Mouse (Mus musculus): ENCODE measurements around the gene Ank3.

The Ank3 gene

DNA sequence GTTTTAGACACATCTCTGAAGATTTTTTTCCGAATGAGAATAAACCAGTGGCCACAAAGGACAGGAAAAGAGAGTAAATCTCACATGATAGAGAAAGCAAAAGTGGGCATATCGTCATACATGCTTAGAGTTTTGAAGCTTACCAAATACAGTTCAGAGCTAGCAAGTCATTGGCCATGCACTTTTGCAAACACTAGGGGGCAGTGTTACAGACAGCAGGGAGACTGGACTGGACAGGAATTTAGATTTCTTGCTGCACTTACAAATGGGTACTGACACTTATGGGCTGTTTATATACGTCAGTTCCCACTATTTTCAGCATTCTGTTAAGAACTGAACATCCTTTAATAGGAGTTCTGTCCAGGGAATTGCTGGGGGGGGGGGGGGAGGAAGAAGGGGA, 257.7 kb downstream of the Ank3 start:
- 10% methylated on average over 3 of the region's 3 CpGs for whole genome bisulfite sequencing

- 55% methylated on average over 4 of the region's 4 CpGs for WGBS
These were observed 261.2 kb downstream of the Ank3 start for GRCm38 (mm10) chr10:69659818-69660217.

DNA sequence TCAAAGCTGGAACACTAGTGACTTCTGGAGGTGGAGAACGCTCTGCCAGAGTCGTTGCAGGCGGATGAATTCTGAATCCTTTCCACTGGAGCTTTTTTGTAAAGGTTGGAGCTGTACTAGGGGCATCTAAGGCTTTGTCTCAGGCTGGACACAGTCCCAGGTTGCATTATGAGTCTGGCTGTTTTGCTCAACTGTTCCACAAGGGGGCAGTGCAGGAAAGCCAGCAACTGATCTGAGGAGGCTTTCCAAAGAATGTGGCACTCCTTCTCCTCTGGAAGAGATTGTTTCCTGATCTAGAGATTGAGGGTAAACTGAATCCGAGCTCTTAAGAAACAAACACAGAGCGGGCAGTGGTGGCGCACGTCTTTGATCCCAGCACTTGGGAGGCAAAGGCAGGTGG, 263.8 kb downstream of the Ank3 start:
- 4% methylated on average over 7 of the region's 7 CpGs for WGBS

GRCm38 (mm10) chr10:69667482-69667881, 268.9 kb downstream of the Ank3 start:
- WGBS, result 64% methylated on average over 4 of the region's 4 CpGs

- WGBS, result 62% methylated on average over 1 of the region's 1 CpGs
These were observed 271.9 kb downstream of the Ank3 start for GRCm38 (mm10) chr10:69670496-69670895.

DNA sequence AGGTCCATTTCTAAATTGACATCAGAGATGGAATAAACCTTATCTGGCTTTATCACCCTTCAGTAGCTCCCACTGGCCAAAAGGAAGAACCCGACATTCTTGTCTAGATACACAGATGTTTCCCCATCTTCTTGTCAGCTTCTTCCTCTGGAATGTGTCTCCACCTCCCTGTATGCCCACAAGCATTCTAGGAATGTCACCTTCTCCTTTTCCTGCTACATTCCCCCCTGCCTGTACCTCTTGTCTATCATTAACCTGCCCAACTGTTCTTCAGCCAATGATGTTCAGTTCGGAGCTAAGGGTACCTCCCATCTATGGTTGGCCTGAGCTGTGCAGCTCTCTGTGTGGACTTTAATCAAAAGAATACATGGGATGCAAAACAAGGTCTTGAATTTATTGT, 272.4 kb downstream of the Ank3 start:
- 77% methylated on average over 2 of the region's 2 CpGs for WGBS

DNA sequence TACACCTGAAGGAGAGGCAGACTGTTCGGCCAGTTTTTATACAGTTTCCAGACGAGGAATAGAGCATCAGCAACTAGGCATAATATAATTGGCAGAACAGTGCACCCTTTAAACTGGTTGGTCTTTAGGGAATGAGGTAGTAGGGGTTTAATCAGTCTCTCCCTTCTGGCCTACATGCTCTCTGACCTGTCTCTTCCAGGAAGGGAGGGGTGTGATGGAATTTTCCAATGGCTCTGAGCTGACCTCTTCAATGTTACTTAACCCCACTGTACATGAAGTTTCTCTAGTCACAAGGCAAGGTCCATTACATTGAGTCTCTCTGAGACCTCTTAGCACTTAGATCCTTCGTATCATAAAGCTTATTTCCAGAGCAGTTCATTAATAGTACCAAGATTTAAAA, 272.9 kb downstream of the Ank3 start:
- WGBS, result 88% methylated on average over 3 of the region's 3 CpGs

- WGBS, result 59% methylated on average over 15 of the region's 15 CpGs
These were observed 279.7 kb downstream of the Ank3 start for GRCm38 (mm10) chr10:69678230-69678629.

- 68% methylated on average over 1 of the region's 1 CpGs for WGBS
These were observed 287.8 kb downstream of the Ank3 start for GRCm38 (mm10) chr10:69686336-69686735.

GRCm38 (mm10) chr10:69689096-69689495, 290.5 kb downstream of the Ank3 start:
- 56% methylated on average over 12 of the region's 12 CpGs for WGBS

DNA sequence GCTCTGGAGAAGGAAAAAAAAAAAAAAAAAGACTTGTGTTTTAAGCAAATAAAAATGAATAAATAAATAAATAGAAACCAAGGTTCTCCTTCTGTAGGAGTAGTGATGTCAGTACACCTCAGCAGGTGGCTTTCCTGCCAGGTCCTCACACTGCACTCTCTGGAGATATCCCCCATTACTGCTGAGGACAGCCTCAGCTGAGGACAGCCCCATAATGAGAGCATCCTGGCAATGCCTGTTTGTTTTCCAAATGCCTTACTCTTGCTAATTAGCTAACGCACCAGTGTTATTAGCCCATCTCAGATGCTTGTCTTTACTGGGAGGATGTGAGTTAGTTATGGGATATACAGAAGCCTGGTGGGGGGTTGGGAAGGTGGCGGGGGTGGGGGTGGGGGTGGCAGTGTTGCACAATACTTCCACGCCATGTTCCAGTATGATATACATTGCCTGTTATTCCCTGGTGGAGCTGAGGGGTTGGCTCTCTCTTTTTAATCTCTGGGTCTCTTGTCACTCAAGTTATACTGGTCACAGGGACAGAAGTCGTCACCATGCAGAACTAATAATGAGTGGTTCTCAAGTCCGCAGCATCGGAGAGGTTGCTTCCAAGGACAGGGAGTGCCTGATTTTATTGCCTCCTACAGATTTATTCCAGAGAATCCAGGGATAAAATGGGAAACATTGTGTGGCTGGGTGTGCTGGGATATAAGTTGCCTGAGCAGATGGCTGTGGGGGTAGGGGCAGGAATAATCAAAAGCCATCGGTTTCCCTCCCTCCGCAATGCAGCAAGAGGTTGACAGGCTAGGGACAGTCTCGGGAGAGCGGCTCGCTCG, 291.8 kb downstream of the Ank3 start:
- 7% methylated on average over 12 of the region's 12 CpGs for WGBS

GRCm38 (mm10) chr10:69690961-69691451, 292.4 kb downstream of the Ank3 start:
- 17% methylated on average over 6 of the region's 6 CpGs for WGBS

- WGBS, result 66% methylated on average over 9 of the region's 9 CpGs
These were observed 297.4 kb downstream of the Ank3 start for GRCm38 (mm10) chr10:69696019-69696418.

DNA sequence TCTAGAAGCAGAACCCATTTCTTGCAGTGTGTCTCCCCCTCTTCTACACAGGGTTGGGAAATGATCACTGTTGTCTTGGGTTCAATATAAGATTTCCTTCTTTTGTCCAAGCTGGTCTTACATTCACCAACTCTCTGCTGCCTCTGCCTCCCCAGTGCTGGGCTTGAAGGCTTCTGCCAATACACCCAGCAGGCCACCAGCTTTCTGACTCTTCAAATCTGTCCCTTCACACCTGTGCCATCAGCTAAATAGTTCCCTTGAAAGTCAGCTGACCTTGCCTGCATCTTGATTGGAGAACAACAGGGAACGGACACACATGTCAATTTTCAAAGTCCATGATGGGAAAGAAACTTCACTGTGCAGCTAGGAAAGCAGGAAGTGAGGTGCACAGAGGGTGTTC, 300.1 kb downstream of the Ank3 start:
- 85% methylated on average over 1 of the region's 1 CpGs for WGBS

DNA sequence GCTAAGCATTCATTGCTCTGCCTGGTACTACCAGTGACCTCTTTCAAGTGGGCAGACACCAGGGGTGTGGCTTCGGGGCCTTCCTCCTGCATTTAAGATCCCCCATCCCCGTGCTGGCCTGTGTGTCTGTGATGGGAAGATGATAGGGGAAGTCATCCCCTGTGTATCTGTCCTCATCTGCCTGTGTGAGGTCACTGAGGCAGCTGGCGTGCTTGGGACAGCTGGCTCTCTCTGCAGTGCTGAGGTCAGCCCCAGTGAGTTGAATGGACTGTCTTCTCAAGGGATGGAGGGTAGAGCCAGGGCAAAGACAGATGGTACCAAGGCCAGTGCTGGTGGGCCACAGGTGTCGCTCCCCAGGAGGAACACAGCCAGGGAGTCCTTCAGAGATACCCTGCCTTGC, 302.7 kb downstream of the Ank3 start:
- 48% methylated on average over 4 of the region's 4 CpGs for WGBS

DNA sequence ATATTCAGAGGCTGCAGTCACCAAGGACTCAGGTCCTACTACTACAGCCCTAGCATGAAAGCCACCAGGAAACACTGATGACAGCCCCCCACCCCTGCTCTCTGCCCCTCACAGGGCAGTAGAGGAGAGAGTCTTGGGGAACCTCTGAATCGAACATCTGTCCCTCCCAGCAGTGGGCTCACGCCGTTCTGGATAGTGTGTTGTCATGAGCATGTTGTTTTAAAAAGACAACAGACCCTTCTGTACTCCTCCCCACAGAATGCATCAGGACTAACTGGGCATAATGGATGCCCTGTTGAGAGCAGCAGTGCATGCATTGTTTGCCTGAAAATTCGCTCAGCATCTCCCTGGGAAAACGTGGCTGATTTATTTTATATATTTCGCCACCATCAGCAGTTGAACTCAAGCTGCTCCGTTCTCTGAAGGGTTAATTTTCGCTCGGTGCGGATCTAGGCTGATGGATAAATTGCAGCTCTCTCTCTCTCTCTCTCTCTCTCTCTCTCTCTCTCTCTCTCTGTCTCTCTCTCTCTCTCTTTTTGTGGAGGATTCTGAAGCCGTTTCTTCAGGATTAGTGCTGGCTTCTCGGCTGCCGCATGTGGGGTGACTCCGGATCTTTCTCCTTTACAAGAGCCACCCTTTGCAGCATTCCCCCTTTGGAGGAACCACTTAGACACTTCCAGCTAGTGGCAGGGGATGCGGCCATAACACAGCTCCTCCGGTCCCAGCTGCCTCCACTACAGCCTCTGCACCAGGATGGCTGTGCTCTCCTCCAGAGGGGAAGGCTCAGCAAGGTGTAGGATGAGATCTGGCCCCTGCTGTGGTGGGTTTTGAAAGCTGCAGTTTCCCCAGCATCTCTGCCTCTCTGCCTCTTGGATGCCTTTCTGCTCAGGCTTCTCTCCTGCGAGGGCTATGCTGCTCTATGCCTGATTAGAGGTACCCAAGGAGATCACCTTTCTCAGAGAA, 307.5 kb downstream of the Ank3 start:
- 3% methylated on average over 17 of the region's 17 CpGs for WGBS

DNA sequence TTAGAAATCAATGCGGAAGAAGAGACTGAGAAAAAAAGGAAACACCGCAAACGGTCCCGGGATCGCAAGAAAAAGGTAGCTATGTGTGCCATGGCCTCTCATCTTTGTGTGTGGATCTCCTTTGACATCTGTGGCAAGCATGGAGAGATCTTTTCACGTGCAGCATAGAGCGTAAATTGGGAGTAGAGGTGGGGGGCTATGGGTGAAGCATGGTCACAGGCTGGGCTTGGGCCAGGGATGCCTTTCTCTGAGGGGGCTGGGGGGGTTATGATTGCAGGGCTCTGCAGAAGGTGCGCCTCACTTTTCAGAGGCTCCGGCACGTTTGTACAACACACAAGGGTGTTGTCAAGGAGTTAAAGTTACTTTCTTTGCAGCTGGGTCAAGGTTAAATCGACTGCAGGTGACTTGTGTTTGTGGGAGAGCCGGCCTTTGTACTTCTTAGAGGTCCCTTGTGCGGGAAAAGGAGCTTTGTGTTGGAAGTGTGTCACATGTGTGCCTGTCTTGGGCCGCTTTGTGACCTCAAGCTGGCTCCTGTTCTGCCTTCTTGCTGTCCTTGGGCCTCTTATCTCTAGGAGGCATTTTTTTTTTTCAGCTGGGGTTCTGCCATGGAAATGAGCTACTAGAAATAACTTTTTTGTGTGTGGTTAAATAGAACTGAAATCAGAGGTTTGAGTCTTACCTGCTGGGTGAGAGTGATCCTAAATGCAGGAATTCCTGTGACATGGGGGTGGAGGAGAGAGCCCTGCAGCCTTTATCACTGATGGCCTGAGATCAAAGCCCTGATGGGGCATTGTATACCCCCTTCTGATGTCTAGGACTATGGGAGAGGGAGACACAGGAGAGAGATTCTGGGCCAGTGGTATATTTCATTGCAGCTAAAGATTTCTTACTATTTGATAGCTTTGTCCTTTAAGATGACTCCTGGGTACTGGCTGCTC, 308.5 kb downstream of the Ank3 start:
- 16% methylated on average over 14 of the region's 14 CpGs for WGBS

DNA sequence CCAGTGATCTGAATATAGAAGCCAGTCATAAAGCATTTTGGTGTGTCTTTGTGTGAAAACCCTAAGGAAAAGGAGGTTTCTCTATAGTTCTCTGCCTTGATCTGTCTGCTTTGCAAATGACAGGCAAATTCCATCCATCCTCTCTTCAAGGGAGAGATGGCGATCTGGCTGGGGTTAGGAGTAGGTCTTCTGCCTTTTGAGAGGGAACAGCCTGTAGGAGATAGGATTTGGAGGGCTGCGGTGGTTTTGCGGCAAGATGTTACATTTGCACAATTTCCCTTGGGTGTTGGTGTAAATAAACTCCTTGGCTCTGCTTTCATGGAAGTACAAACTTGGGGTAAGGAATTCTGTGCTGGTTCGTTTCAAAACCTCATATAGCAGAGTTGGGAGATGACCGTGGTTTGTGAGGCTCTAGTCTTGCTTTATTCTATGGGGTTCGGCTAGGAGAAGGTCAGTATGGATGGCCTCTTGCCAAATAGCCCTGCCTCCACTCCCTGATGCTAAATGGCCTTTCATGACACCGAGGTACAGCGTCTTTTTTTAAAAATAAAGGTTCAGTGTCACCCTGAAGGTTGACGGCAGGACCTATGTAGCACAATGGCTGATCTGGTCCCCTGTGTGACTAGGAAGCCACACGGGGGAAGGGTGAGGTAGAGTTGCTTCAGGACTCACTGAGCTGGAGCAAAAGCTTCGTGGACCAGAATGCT, 309.4 kb downstream of the Ank3 start:
- WGBS, result 34% methylated on average over 11 of the region's 11 CpGs

- WGBS, result 47% methylated on average over 2 of the region's 2 CpGs
These were observed 311.1 kb downstream of the Ank3 start for GRCm38 (mm10) chr10:69709631-69710030.

- WGBS, result 29% methylated on average over 5 of the region's 5 CpGs
These were observed 312.2 kb downstream of the Ank3 start for GRCm38 (mm10) chr10:69710802-69711201.

DNA sequence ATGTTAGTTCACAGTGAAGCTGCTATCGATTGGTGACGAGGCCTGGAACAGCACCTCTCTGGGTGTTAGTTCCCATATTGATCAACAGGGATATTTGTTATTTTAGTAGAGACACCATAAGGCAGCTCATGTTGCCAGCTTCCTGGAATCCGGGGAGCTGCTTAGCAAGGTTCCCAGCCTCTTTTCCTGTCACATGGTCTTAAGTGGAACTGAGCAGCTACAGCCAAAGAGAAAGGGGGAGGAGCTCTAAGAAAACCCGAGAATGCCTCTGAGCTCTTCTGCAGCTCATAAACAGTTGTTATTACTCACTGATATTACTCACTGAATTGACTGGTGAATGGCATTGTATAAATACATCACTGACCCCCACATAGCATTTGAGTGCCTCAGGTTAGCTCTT, 318.3 kb downstream of the Ank3 start:
- 33% methylated on average over 4 of the region's 4 CpGs for WGBS

Measured in cerebral cortex, adult 2 months (tissue).